Mouse (Mus musculus) left cerebral cortex, postnatal 36 days (tissue): ENCODE measurements around the gene Ispd. TPM values are rescaled to one million over a fixed set of nuclear protein-coding genes. Genes with fewer than 3 reads are reported as not detected.

Source experiments
- total RNA-seq, 2 experiments: library from RNA; stranded (reverse); gene quantifications; 2 replicates each; pipeline ENCODE4 v1.2.3; 2021

Ispd gene
- total RNA-seq, 2 experiments from 2014 or later, result 8.9 to 10.8 TPM

Other genes starting within 250 kb of the Ispd start
- 10 to 100 TPM; 50.3 to 54.1 TPM for gene Ankmy2, start 224.3 kb upstream of the Ispd start, total RNA-seq
- 10 to 100 TPM; 48.7 to 49.1 TPM for gene Bzw2, start 223.4 kb upstream of the Ispd start, total RNA-seq
- gene Lrrc72, start 128.1 kb upstream of the Ispd start, total RNA-seq, result not detected
- 1 to 10 TPM; 1.3 TPM for gene Sostdc1, start 67.3 kb upstream of the Ispd start, total RNA-seq
- gene D630036H23Rik, start 731 bp downstream of the Ispd start, total RNA-seq, result 1 to 10 TPM; 2.2 TPM